Mouse (Mus musculus): ENCODE measurements around the gene Retreg3. TPM values are rescaled to one million over a fixed set of nuclear protein-coding genes. Genes with fewer than 3 reads are reported as not detected.

Retreg3 gene
- total and polyA plus RNA-seq, 3 experiments: 17.0 to 23.4 TPM; not detected in 1

DNA sequence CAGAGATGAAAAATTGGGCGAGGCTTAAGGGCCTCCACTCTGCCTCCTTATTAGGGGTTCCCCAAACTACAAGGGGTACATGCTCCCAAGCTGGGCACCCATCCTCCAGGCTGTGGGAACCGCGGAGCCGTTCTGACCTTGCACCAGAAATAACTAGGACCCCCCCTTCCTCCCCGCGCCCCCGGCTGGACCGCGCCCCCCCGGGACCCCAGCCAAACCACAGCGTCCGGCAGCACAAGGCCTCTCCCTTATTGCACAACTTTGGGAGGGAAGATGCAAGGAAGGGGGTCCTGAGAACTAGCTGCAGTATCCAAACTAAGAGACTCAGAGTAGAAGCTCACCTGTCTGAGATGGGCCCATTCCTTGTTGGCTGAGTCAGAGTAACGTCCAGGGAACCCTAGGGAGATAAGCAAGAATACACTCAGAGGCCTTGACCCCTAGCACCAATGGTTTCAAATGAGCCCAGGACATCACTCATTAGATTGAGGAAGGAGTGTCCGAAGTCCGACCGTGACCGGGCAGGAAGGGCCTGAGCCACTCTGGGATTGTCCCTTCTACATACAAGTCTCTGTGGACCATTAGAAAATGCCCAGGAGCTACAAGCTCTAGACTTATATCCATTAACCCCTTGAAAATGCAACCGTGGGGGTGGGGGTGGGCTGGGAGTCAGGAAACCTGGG is 48.7 kb upstream of the Retreg3 start:
- peaks cover 0 to 2% of the 10 kb centered on the region in 2 experiments; a peak in 2 of 4 replicates for H3K27me3 ChIP-seq (ENCODE audit: control insufficient read depth in 1 of 2, insufficient read depth in 2 of 2, low read length in 2 of 2)
- H3K27ac ChIP-seq (ENCODE audit: control insufficient read depth, low read depth, low read length): no peak overlapping the region
- H3K4me3 ChIP-seq (ENCODE audit: control insufficient read depth in 1 of 2, insufficient read depth in 1 of 2, low read depth in 2 of 2, low read length in 2 of 2): no peak overlapping the region
- no peak for TF ChIP-seq ZKSCAN1 (IDR thresholded peaks at IDR 0.05; ENCODE audit: low read depth, low read length)
- no peak for TF ChIP-seq USF2 (IDR thresholded peaks at IDR 0.05; ENCODE audit: borderline replicate concordance in 1 of 2, insufficient read depth in 1 of 2, low read depth in 1 of 2, low read length in 2 of 2)
- TF ChIP-seq MAZ (IDR thresholded peaks at IDR 0.05; ENCODE audit: low read depth, low read length): no peak
- TF ChIP-seq KAT2A (conservative IDR thresholded peaks at IDR 0.05; ENCODE audit: low read depth, low read length): no peak
- no peak for TF ChIP-seq TCF12 (IDR thresholded peaks at IDR 0.05; ENCODE audit: low read depth, low read length)
- no peak for TF ChIP-seq RCOR1 (IDR thresholded peaks at IDR 0.05; ENCODE audit: low read depth, low read length)
- no peak for TF ChIP-seq E2F4 (IDR thresholded peaks at IDR 0.05; ENCODE audit: borderline replicate concordance, low read depth, low read length)
- no peak for TF ChIP-seq POLR2AphosphoS5 (IDR thresholded peaks at IDR 0.05; ENCODE audit: borderline replicate concordance, low read depth, low read length)
- no peaks in the 10 kb centered on the region for H3K9me3 ChIP-seq (replicated peaks; ENCODE audit: insufficient read depth, low read length)
- no peak for DNase-seq (ENCODE audit: low read depth, low spot score)
- H3K4me1 ChIP-seq (ENCODE audit: control insufficient read depth in 1 of 2, insufficient read depth in 2 of 2, low read length in 2 of 2): peaks cover 0 to 19% of the 10 kb centered on the region in 2 experiments; a peak in 2 of 4 replicates
- H3K79me2 ChIP-seq (ENCODE audit: control insufficient read depth, insufficient read depth, low read length, poor library complexity): no peaks in the 10 kb centered on the region; the same call in 1 of the 2 replicates
- H3K36me3 ChIP-seq (ENCODE audit: control insufficient read depth in 1 of 2, insufficient read depth in 2 of 2, low read length in 2 of 2): peaks cover 0 to 6% of the 10 kb centered on the region in 2 experiments; a peak in 2 of 4 replicates
- no peak overlapping the region for H3K9ac ChIP-seq (ENCODE audit: control insufficient read depth, low read depth, low read length, poor library complexity, severe bottlenecking)

- Histone ChIP-seq H3K27ac (ENCODE audit: control insufficient read depth, low read depth, low read length) (no peak overlapping the region), H3K27me3 (ENCODE audit: control insufficient read depth in 1 of 2, insufficient read depth in 2 of 2, low read length in 2 of 2) (peaks cover 0 to 2% of the 10 kb centered on the region in 2 experiments; a peak in 2 of 4 replicates), H3K4me3 (ENCODE audit: control insufficient read depth in 1 of 2, insufficient read depth in 1 of 2, low read depth in 2 of 2, low read length in 2 of 2) (no peak overlapping the region), H3K9ac (ENCODE audit: control insufficient read depth, low read depth, low read length, poor library complexity, severe bottlenecking) (no peak overlapping the region), H3K4me1 (ENCODE audit: control insufficient read depth in 1 of 2, insufficient read depth in 2 of 2, low read length in 2 of 2) (peaks cover 0 to 15% of the 10 kb centered on the region in 2 experiments; a peak in 2 of 4 replicates), H3K36me3 (ENCODE audit: control insufficient read depth in 1 of 2, insufficient read depth in 2 of 2, low read length in 2 of 2) (peaks cover 0 to 5% of the 10 kb centered on the region in 2 experiments; a peak in 2 of 4 replicates), H3K79me2 (ENCODE audit: control insufficient read depth, insufficient read depth, low read length, poor library complexity) (no peaks in the 10 kb centered on the region; the same call in 1 of the 2 replicates), H3K9me3 (replicated peaks; ENCODE audit: insufficient read depth, low read length) (no peaks in the 10 kb centered on the region)
- TF ChIP-seq TBP (IDR thresholded peaks at IDR 0.05; ENCODE audit: low read depth, low read length): no peak
- TF ChIP-seq RCOR1 (IDR thresholded peaks at IDR 0.05; ENCODE audit: low read depth, low read length): no peak
- TF ChIP-seq RAD21 (IDR thresholded peaks at IDR 0.05; ENCODE audit: low read depth, low read length): no peak
- no peak for TF ChIP-seq CTCF (IDR thresholded peaks at IDR 0.05 in 2 of 3, conservative IDR thresholded peaks at IDR 0.05 in 1 of 3; ENCODE audit: control insufficient read depth in 1 of 3, insufficient read depth in 1 of 3, low read depth in 2 of 3, low read length in 3 of 3, poor library complexity in 1 of 3, severe bottlenecking in 1 of 3)
- no peak for TF ChIP-seq USF1 (IDR thresholded peaks at IDR 0.05; ENCODE audit: low read depth, low read length)
- TF ChIP-seq UBTF (IDR thresholded peaks at IDR 0.05; ENCODE audit: borderline replicate concordance, insufficient read depth, low read depth, low read length): no peak
- no peak for TF ChIP-seq CHD2 (IDR thresholded peaks at IDR 0.05; ENCODE audit: low read length)
- DNase-seq (ENCODE audit: low read depth, low spot score): no peak
Measured at GRCm38 (mm10) chr11:101167963-101168300, 48.2 kb upstream of the Retreg3 start.

Measured in MEL (cell line).